Mouse (Mus musculus): Measurements from ENCODE around the gene Epm2aip1.

DNA sequence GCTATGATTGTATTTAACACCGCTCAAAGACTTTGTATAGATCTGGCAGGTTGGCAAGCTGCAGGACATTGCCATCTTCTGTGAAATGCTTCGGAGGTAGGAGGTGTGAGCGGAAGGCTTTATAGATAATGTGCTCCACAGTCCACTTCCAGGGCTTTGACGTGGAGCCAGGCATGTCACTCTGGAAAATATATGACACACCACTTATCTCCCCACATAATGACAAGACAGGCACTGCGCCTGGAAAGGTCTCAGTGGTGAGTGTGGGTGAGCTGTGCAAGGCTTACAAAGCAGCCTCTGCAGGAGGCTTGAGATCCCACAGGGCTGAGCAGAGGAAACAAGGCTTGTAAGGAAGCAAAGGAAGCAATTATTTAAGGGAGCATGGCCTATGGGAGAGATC lies 43.3 kb upstream of the Epm2aip1 start:
- TF ChIP-seq ZC3H11A (IDR thresholded peaks at IDR 0.05; ENCODE audit: low read depth, low read length) (no peak), USF2 (IDR thresholded peaks at IDR 0.05; ENCODE audit: borderline replicate concordance in 1 of 2, insufficient read depth in 1 of 2, low read depth in 1 of 2, low read length in 2 of 2) (no peak), EP300 (IDR thresholded peaks at IDR 0.05; ENCODE audit: low read depth in 1 of 2, low read length in 2 of 2) (no peak), USF1 (IDR thresholded peaks at IDR 0.05; ENCODE audit: low read depth, low read length) (no peak), KAT2A (conservative IDR thresholded peaks at IDR 0.05; ENCODE audit: low read depth, low read length) (no peak), POLR2A (IDR thresholded peaks at IDR 0.05; ENCODE audit: control insufficient read depth in 1 of 2, insufficient read depth in 1 of 2, low read depth in 1 of 2, low read length in 2 of 2, poor library complexity in 1 of 2) (no peak), CTCF (IDR thresholded peaks at IDR 0.05 in 2 of 3, conservative IDR thresholded peaks at IDR 0.05 in 1 of 3; ENCODE audit: control insufficient read depth in 1 of 3, insufficient read depth in 1 of 3, low read depth in 2 of 3, low read length in 3 of 3, poor library complexity in 1 of 3, severe bottlenecking in 1 of 3) (no peak)

Data from MEL (cell line).